Mouse (Mus musculus): ENCODE results near the gene Fam102b. TPM values are rescaled to one million over a fixed set of nuclear protein-coding genes. Genes with fewer than 3 reads are reported as not detected.

The Fam102b gene
- 7.4 and 8.3 TPM in 2 replicates for polyA plus RNA-seq (2016; fragmentation: Nextera tagmentation; extraction: Ambion mirVana)

DNA sequence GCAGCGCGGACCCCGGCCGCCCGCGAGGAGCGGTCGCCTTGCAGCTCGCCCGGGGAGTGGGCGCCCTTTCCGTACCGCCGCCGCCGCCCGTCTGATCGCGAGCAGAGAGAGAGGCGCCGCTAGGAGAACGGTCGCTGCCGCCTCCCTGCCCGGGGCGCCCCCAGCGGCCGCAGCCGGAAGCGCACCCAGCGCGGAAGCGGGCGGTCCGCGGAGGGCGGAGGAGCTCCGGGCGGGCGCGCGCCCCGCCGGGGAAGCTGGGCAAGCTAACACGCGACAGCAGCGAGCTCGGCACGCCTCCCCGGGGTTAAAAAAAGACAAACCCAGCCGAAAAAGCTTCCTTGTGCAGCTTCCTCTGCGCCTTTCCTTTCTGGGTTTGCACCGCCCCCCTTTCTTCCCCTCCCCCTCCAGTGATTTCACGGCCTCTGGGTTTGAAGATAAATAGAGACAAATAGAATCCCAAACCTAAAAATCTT, at the start of gene Fam102b:
Gene Fam102b, minus strand, starts transcription at position 93 of the 473 bp plus-strand sequence.
- H3K9me3 ChIP-seq (replicated peaks), result no peaks in the 10 kb centered on the region
- H3K36me3 ChIP-seq, result no peaks in the 10 kb centered on the region
- ATAC-seq (ENCODE audit: insufficient number of reproducible peaks, low FRiP score), result peak; percentile 87
- peak within 1 kb of the TSS; percentile 84 for H3K4me2 ChIP-seq
- peak within 1 kb of the TSS; percentile 74 for H3K4me3 ChIP-seq
- peak within 1 kb of the TSS; percentile 78 for H3K27ac ChIP-seq (ENCODE audit: poor library complexity, severe bottlenecking)
- H3K27me3 ChIP-seq (replicated peaks), result no peaks in the 10 kb centered on the region
- peaks cover 15% of the 10 kb centered on the region; the same call in 1 of the 2 replicates for H3K4me1 ChIP-seq (replicated peaks)
- WGBS, result 0% methylated on average over 37 of the region's 54 CpGs
- peak within 1 kb of the TSS; percentile 91 for H3K9ac ChIP-seq

DNA sequence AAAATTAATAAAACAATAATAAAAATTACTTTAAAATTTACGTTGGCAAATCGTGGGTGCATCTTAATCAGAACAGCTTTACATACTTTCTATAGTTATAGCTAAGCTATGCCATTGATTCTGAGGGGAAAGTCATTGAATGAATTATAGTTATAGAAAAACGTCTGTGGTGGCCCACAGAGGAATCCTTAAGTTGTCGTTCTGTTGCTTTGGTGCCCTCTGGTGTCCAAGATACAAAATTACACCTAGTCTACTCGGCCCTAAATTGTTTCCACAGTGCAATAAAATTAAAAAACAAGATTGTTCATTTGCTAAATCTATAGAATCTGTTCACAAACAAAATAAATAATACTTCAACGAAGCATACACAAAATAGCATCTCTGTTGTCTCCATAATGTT, 35.6 kb upstream of the Fam102b start:
- ATAC-seq (ENCODE audit: insufficient number of reproducible peaks, low FRiP score), result no peak
- WGBS, result 4% methylated on average over 6 of the region's 6 CpGs

DNA sequence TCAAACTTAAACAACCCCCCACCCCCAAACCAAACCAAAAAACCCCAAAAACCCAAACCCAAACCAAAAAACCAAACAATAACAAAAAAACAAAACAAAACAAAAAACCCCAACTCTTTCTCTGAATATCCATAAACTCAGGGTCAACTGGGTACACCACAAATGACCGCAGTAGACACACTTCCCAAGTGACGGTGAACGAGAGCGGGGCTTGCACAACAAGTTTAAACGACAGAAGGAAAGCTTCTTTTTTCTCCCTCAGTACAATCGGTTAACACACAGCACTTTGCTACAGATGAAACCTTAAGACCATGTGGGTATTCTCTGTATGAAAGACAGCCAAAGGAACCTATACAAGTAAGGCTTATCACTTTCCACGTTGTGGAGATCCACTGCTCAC, 35.0 kb upstream of the Fam102b start:
- no peak overlapping the region for H3K9ac ChIP-seq
- H3K4me3 ChIP-seq, result no peak overlapping the region
- H3K36me3 ChIP-seq, result no peaks in the 10 kb centered on the region
- no peak overlapping the region for H3K4me2 ChIP-seq
- H3K27ac ChIP-seq (ENCODE audit: poor library complexity, severe bottlenecking), result no peak overlapping the region
- ATAC-seq (ENCODE audit: insufficient number of reproducible peaks, low FRiP score), result no peak
- no peaks in the 10 kb centered on the region for H3K4me1 ChIP-seq (replicated peaks)
- H3K27me3 ChIP-seq (replicated peaks), result 0 out of 2 replicates have a peak, but pooled peaks cover 4% of the 10 kb centered on the region
- no peaks in the 10 kb centered on the region for H3K9me3 ChIP-seq (replicated peaks)
- WGBS, result 65% methylated on average over 7 of the region's 7 CpGs

More for the DNA sequence above, 35.6 kb upstream of the Fam102b start:
- Histone ChIP-seq H3K4me1 (replicated peaks) (no peaks in the 10 kb centered on the region), H3K9ac (no peak overlapping the region), H3K27ac (ENCODE audit: poor library complexity, severe bottlenecking) (no peak overlapping the region), H3K4me2 (no peak overlapping the region), H3K36me3 (no peaks in the 10 kb centered on the region), H3K9me3 (replicated peaks) (no peaks in the 10 kb centered on the region), H3K4me3 (no peak overlapping the region), H3K27me3 (replicated peaks) (0 out of 2 replicates have a peak, but pooled peaks cover 4% of the 10 kb centered on the region)

DNA sequence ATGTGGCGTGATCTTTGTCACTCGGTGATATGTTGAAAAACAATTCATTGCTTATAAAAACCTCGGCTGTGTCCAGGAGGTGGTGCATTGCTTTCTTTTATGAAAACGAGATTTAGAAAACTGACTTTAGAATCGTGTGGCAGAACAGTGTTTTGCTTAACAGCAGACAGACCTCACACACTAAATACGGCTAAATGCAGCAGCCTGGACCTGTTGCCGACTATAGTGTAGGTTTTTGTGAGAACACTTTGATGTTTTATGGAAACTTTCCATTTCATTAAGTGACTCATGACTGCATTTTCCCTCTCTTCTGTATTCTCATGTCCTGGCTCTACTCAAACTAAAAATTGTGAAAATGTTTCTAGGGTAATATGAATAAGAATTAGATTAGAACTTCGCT, 32.5 kb upstream of the Fam102b start:
- Histone ChIP-seq H3K9ac (no peak overlapping the region), H3K36me3 (no peaks in the 10 kb centered on the region), H3K9me3 (replicated peaks) (no peaks in the 10 kb centered on the region), H3K27ac (ENCODE audit: poor library complexity, severe bottlenecking) (no peak overlapping the region), H3K4me3 (no peak overlapping the region), H3K27me3 (replicated peaks) (0 out of 2 replicates have a peak, but pooled peaks cover 4% of the 10 kb centered on the region), H3K4me1 (replicated peaks) (no peaks in the 10 kb centered on the region), H3K4me2 (no peak overlapping the region)
- ATAC-seq (ENCODE audit: insufficient number of reproducible peaks, low FRiP score), result no peak
- 67% methylated on average over 8 of the region's 8 CpGs for WGBS

DNA sequence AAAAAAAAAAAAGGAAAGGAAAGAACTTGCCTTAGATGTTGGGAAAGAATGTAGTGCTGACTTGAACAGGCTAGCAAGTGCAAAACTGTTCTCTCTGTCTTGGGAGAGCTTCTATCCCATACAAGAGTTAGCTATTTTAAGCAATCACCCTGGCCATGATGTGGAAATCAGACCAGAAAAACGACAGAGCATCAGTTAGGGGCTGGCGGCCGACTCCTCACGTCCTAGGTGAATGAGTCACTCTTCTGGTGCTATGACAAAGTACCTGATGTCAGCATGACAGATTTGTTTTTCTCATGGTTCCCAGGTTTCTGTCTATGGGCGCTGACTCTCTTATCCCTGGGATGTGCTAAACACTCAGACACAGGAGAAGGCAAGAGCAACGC, 24.5 kb upstream of the Fam102b start:
- no peak overlapping the region for H3K27ac ChIP-seq (ENCODE audit: poor library complexity, severe bottlenecking)
- H3K9ac ChIP-seq, result no peak overlapping the region
- no peak for ATAC-seq (ENCODE audit: insufficient number of reproducible peaks, low FRiP score)
- peaks cover 11% of the 10 kb centered on the region for H3K4me1 ChIP-seq (replicated peaks)
- no peaks in the 10 kb centered on the region for H3K9me3 ChIP-seq (replicated peaks)
- WGBS, result 59% methylated on average over 6 of the region's 6 CpGs
- no peak overlapping the region for H3K4me2 ChIP-seq
- no peaks in the 10 kb centered on the region for H3K36me3 ChIP-seq
- H3K27me3 ChIP-seq (replicated peaks), result no peaks in the 10 kb centered on the region
- no peak overlapping the region for H3K4me3 ChIP-seq

DNA sequence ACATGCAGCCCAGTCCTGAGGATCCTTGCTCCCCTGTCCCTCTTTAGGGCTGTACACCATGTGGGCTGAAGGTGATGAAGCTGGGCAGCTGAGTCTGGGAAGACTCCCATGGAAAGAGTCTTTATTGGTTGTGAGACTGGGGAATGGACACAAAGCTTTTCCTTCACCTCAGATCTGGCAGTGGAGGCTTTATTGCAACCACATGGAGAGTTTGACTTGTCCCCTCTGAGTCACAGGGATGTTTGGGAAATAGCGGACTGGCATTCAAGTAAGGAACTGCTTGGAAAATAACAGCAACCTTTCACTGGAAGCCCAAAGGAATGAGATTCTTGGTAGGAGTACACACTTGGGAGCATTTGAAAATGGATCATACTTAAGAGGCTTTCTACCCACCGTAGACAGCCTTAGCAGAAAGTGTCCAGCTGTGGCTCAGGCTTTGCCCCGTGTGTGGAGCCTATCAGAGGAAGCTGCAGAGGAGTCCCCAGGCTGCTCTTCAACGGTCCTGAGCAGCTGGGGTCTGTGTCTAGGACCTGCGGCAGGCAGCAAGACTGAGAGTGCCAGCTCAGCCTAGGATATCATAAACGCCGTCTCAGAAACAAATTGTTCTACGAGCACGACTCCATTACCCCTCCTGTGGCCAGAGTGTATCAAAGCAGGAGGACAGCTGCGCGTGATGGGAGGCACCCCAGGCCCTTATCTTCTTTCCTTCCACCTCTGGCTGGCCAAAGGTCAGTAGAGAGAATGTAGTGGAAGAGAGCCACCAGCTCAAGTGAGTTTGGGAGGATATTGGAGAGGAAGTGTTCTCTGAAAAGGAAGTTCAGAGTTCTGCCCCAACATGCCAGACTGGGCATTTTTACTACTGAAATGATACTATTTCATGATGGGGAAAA, 23.9 kb upstream of the Fam102b start:
- peak; percentile 45; the same call in 1 of the 2 replicates for ATAC-seq (ENCODE audit: insufficient number of reproducible peaks, low FRiP score)
- H3K4me1 ChIP-seq (replicated peaks), result peaks cover 15% of the 10 kb centered on the region
- H3K4me3 ChIP-seq, result no peak overlapping the region
- no peak overlapping the region for H3K27ac ChIP-seq (ENCODE audit: poor library complexity, severe bottlenecking)
- peak overlapping the region; percentile 41 for H3K4me2 ChIP-seq
- WGBS, result 21% methylated on average over 11 of the region's 11 CpGs
- H3K9me3 ChIP-seq (replicated peaks), result no peaks in the 10 kb centered on the region
- no peak overlapping the region for H3K9ac ChIP-seq
- H3K27me3 ChIP-seq (replicated peaks), result no peaks in the 10 kb centered on the region
- H3K36me3 ChIP-seq, result no peaks in the 10 kb centered on the region

DNA sequence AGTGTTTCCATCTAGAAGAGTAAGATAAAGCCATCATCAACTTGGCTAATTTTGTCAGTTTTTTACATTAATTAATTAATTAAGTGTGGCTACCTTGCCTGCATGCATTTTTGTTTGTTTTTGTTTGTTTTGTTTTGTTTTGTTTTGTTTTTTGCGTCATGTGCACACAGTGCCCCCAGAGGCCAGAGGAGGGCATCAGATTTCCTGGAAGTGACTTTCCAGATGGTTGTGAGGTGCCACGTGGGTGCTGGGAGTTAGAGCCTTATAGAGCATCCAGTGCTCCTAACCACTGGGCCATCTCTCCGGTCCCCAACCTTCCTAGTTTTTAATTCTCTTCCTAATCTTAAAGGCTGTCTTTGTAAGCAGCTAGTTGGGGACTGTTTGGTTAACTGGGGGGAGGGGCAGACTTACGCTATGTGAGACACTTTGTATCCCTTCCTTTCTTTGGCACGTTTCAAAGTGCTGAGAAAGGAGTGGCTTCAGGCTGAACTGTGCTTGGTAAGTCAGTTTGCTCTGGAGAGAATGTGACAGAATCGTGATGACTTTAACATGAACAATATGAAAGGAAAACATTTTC, 20.4 kb upstream of the Fam102b start:
- Histone ChIP-seq H3K4me1 (replicated peaks) (peaks cover 16% of the 10 kb centered on the region), H3K4me2 (no peak overlapping the region), H3K27me3 (replicated peaks) (no peaks in the 10 kb centered on the region), H3K4me3 (no peak overlapping the region), H3K9ac (no peak overlapping the region), H3K9me3 (replicated peaks) (no peaks in the 10 kb centered on the region), H3K36me3 (no peaks in the 10 kb centered on the region), H3K27ac (ENCODE audit: poor library complexity, severe bottlenecking) (no peak overlapping the region)
- ATAC-seq (ENCODE audit: insufficient number of reproducible peaks, low FRiP score), result no peak
- WGBS, result 40% methylated on average over 6 of the region's 6 CpGs

DNA sequence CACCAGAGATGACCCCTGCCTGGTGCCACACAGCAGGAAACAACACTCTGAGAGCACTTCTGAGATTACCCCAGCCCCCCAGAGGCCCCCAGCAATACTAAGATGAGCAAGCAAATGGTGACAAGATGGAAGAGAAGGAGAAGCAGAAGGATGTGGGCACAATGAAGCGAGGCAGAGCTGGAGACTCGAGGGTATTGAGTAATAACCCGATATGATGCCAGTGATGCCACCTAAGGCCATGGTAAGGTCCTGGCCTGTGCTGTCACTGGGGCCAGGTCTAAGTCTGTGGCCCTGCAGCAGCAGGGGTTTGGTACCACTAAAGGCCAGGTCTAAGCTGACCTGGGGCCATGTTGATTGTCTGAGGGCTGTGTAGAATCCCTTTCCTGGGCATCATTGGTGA, 19.0 kb upstream of the Fam102b start:
- Histone ChIP-seq H3K4me1 (replicated peaks) (peaks cover 11% of the 10 kb centered on the region), H3K27ac (ENCODE audit: poor library complexity, severe bottlenecking) (no peak overlapping the region), H3K27me3 (replicated peaks) (no peaks in the 10 kb centered on the region), H3K36me3 (no peaks in the 10 kb centered on the region), H3K4me2 (no peak overlapping the region), H3K9me3 (replicated peaks) (no peaks in the 10 kb centered on the region), H3K9ac (no peak overlapping the region), H3K4me3 (no peak overlapping the region)
- 80% methylated on average over 3 of the region's 3 CpGs for WGBS
- no peak for ATAC-seq (ENCODE audit: insufficient number of reproducible peaks, low FRiP score)

DNA sequence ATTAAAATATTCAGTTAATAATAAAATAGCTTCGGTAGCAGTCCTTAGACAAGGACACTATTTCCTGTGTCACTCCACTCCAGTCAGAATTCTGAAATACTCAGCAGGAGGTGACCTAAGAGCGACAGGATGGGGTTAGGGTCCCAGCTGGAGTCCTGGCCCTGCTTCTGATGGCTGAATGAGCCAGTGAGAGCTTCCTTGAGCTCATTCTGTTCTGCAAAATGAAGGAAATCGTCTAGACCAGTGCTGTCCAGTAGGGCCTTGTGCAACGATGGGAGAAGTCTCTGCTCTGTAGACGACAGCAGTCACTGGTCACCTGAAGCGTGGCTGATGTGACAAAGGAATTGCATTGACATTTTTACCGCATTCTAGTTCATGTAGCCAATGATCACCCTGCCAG, 16.0 kb upstream of the Fam102b start:
- Histone ChIP-seq H3K4me3 (no peak overlapping the region), H3K4me1 (replicated peaks) (peaks cover 8% of the 10 kb centered on the region), H3K9ac (no peak overlapping the region), H3K36me3 (no peaks in the 10 kb centered on the region), H3K4me2 (no peak overlapping the region), H3K27me3 (replicated peaks) (no peaks in the 10 kb centered on the region), H3K9me3 (replicated peaks) (no peaks in the 10 kb centered on the region), H3K27ac (ENCODE audit: poor library complexity, severe bottlenecking) (no peak overlapping the region)
- ATAC-seq (ENCODE audit: insufficient number of reproducible peaks, low FRiP score), result no peak
- 64% methylated on average over 7 of the region's 7 CpGs for WGBS

DNA sequence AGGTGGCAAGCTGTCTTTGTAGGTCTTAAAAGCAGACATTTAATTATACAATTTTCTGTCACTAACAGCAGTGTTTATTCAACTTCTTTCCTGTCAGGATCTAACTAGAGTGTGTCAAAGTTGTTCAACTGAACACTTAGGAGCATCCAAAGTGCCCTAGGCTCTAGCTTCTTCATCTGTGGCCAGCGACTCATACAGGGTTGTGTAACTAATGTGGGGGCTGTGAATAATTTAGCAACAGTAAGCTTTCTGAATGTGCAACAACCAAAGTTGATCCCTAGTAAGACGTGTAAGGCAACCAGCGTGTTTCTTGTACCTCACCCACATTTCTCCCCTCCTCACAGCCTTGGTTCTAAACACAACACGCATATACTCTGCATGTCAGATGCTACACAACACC, 13.5 kb upstream of the Fam102b start:
- 81% methylated on average over 4 of the region's 4 CpGs for WGBS
- H3K9me3 ChIP-seq (replicated peaks), result no peaks in the 10 kb centered on the region
- H3K27ac ChIP-seq (ENCODE audit: poor library complexity, severe bottlenecking), result no peak overlapping the region
- H3K4me2 ChIP-seq, result no peak overlapping the region
- no peaks in the 10 kb centered on the region for H3K36me3 ChIP-seq
- H3K4me3 ChIP-seq, result no peak overlapping the region
- no peaks in the 10 kb centered on the region for H3K4me1 ChIP-seq (replicated peaks)
- no peaks in the 10 kb centered on the region for H3K27me3 ChIP-seq (replicated peaks)
- no peak for ATAC-seq (ENCODE audit: insufficient number of reproducible peaks, low FRiP score)
- H3K9ac ChIP-seq, result no peak overlapping the region

DNA sequence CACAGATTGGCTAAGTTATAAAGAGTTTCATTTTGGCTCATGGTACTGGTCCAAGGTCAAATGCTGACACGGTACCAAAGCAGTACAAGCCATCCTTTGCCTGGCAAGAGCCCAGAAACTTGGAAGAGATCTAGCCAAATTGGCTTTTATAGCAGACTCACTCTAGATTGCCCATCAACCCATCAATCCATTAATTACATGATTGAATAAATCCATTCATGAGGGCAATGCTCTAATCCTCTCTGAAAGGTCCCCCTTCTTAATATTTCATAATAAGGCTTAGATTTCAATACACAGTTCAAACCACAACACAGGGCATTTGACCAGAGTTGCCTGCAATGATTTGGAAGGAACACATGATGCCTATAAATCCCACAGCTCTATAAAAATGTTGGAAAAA, 7.0 kb upstream of the Fam102b start:
- no peak overlapping the region for H3K27ac ChIP-seq (ENCODE audit: poor library complexity, severe bottlenecking)
- no peaks in the 10 kb centered on the region for H3K27me3 ChIP-seq (replicated peaks)
- no peaks in the 10 kb centered on the region for H3K9me3 ChIP-seq (replicated peaks)
- H3K4me2 ChIP-seq, result no peak overlapping the region
- no peak overlapping the region for H3K9ac ChIP-seq
- H3K4me3 ChIP-seq, result no peak overlapping the region
- ATAC-seq (ENCODE audit: insufficient number of reproducible peaks, low FRiP score), result no peak
- WGBS, result 79% methylated on average over 1 of the region's 1 CpGs
- no peaks in the 10 kb centered on the region for H3K36me3 ChIP-seq
- no peaks in the 10 kb centered on the region for H3K4me1 ChIP-seq (replicated peaks)
